Mouse (Mus musculus): ENCODE measurements around the gene Hspb8. TPM values are rescaled to one million over a fixed set of nuclear protein-coding genes. Genes with fewer than 3 reads are reported as not detected.

Gene Hspb8
- total RNA-seq (2015; ENCODE audit: low replicate concordance) (not detected in 2 replicates), total RNA-seq (2017; ENCODE audit: low replicate concordance) (not detected in 2 replicates)

DNA sequence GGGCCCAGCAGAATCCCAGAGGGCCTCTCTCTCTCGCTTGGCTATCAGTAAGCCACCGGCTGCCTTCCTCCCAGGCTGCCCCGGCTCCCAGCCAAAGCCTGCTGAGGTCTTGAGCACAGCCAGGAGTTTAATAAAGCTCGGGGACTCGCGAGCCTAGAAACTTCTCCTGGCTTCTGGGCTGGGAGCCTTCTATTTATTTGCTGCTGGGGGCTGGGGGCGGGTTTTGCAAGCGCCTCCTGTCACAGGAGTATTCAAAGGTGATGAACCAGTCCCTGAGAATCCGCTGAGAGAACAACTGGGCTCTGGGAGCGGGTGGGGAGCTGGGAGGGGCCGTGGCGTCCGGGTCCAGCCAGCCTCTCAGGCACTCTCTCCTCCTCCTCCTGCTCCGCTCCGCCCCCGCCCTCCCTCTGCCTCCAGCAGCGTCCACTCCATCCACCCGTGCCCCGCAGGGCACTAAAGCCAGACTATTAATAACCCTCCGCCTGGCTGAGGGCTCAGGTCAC lies at the start of gene Hspb8:
TSS of gene Hspb8 (minus strand) at position 166 of the 503 bp plus-strand sequence.
- ATAC-seq (replicated peaks; ENCODE audit: low FRiP score, poor library complexity, severe bottlenecking): no peak

DNA sequence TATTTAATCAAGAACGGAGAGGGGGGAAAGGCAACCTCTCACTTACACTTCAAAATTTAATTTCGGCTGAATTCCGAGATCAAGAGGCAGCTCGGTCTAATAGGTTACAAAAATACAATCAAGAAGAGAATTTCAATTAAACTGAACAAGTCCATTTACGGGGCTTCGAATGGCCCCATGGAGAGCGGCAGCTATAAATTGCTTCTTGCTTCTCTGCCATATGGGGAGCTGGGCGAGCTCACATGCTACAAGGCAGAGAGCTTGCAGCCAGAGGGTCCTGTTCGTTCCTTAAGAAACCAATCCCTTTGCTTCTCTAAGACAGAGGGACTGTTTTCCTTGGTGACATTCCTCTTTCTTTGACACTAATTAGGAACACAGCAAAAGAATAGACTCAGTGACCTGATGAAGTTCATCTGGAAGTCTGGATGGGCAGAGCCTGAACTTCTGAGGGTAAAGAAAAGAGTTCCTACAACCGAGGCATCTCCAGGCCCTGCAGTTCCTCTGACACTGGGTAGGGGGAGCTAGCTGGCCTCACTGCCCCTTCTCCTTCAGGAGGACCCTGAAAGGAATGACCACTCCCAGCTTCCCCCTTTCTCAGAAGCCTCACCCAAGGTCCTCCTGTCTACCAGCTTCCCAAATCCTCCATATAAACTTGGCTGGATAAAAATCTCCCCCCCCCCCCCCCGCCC lies 38.8 kb upstream of the Hspb8 start:
- ATAC-seq (replicated peaks; ENCODE audit: low FRiP score, poor library complexity, severe bottlenecking): no peak

- no peak for ATAC-seq (replicated peaks; ENCODE audit: low FRiP score, poor library complexity, severe bottlenecking)
Observed at GRCm38 (mm10) chr5:116459970-116460369, 37.3 kb upstream of the Hspb8 start.

DNA sequence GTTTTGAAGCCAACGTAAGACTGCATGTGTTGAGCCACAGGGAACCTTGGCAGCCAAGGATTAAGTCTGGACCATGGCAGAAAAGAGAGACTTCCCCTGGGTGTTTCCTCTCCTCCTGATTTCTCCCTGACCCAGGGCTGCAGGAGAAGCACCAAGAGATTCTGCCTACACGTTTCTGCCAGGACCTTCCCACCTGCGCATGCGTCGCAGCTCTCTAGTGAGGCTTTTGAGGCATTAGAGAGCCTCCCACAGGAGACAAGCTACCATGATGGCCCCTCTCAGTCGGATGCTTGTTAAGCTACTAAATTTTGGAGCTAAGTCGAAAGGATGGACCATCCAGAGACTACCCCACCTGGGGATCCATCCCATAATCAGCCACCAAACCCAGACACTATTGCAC lies 35.1 kb upstream of the Hspb8 start:
- ATAC-seq (replicated peaks; ENCODE audit: low FRiP score, poor library complexity, severe bottlenecking): no peak

DNA sequence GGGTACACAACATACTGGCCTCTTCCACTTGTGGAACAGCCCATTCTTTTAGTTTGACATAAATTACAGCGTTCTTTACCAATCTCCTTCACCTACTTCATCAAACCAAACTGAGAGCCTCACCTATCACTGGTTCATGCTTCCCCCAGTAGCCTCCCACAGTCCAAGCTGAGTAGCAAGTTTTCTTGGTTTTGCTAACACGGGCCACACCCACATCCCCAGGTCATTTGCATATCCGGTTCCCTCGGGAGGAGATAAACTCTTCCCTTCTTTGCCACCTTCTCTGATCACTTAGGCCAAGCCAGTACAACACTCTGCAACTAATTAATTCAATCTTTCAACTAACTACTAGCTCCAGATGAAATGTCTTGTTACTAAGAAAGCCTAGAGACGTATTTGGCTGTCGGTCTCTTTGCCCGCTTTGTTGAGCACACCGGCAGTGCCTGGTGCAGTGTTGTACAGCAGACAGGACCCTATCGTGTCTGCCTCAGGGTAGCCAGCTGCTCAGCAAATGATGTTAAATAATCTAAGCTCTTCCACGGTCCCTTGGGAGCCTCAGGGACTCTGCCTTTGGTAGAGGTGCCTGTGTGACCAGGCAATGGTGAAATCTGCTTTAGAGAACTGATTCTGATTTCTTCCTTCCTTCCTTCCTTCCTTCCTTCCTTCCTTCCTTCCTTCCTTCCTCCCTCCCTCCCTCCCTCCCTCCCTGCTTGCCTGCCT lies 34.3 kb upstream of the Hspb8 start:
- no peak for ATAC-seq (replicated peaks; ENCODE audit: low FRiP score, poor library complexity, severe bottlenecking)

DNA sequence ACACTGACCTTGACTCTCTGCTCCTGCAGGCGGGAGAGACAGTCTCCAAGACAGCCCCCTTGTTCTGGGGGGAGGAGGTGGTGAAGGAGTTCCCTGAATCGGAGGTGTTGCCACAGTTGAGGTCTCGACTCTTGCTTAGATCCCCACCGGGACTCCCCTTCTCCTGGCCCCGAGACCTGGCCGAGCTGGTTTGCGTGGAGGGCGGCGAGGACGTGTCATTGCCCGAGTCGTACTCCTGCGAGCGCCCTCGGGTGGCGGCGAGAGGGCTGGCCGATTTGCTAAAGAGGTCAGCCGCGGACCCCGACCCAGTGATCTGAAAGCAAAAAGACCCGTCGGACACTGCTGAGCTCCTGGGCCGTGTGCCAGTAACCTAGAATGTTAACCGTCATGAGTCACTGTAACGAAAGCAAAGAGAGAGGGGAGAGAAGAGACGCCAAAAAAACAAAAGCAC lies 30.8 kb upstream of the Hspb8 start:
- ATAC-seq (replicated peaks; ENCODE audit: low FRiP score, poor library complexity, severe bottlenecking): no peak

GRCm38 (mm10) chr5:116450901-116451300 lies 28.2 kb upstream of the Hspb8 start:
- no peak for ATAC-seq (replicated peaks; ENCODE audit: low FRiP score, poor library complexity, severe bottlenecking)

DNA sequence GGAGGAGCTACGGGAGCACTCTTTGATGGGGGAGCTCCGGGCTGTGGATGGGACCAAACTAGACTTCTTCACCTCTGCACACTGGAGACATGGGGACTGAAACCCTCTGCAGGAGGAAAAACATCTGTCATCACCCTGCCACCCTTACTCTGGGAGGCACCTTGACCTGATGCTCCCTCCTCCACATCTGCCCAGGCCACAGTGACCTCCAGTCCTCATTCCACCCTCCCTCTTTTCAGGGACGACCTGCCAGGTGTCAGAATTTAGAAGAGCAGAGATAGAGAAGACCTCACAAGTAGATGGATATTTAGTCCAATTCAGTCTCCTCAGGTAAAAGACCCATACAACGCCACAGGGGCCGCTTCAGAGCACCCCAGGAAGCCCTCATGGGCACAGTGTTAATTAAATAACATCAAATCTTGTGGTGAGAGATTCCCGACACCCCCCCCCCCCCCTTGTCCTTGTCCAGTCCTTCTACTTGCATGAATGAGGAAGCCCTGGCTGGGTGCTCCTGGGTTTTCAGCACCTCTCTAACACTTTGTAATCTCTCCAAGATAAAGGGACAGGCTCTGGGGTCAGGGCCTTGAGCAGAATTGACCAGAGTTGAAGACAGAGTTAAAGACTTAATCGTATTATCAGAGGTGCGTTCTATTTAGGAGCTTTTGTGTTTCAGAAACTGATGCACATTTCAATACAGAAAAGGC lies 27.0 kb upstream of the Hspb8 start:
- no peak for ATAC-seq (replicated peaks; ENCODE audit: low FRiP score, poor library complexity, severe bottlenecking)

DNA sequence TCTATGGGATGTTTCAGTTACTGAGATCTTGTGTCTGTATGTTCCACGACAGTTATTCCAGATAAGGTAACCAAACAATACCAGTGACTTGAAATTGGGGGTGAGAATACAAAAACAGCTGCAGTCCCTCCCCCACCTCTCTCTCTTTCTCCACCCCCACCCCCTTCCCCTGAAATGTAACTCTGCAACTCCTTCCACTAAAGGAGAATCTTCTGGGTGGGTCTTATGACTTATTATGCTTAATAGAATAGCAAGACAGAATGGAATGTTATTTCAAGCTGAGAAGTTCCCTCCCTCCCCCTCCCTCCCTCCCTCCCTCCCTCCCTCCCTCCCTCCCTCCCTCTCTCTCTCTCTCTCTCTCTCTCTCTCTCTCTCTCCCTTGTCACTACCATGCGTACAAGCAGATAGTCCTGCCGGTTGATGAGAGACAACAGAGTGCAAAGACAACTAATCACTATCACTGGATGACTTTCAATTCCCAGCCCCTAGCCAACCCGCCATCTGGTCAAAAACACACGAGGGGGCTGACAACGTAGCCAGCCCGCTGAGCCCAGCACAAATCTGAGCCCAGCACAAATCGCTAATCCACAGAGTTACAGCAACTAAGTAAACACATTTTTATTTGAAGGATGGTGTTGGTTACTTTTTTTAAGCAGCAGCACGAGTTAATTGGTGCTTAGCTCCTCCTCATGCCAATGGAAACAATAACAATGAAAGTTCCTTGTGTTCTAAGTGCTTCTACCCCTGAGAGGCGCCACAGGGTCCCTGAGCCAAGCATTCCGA lies 25.9 kb upstream of the Hspb8 start:
- ATAC-seq (replicated peaks; ENCODE audit: low FRiP score, poor library complexity, severe bottlenecking): no peak

- no peak for ATAC-seq (replicated peaks; ENCODE audit: low FRiP score, poor library complexity, severe bottlenecking)
Observed at GRCm38 (mm10) chr5:116447821-116448350, 25.2 kb upstream of the Hspb8 start.

DNA sequence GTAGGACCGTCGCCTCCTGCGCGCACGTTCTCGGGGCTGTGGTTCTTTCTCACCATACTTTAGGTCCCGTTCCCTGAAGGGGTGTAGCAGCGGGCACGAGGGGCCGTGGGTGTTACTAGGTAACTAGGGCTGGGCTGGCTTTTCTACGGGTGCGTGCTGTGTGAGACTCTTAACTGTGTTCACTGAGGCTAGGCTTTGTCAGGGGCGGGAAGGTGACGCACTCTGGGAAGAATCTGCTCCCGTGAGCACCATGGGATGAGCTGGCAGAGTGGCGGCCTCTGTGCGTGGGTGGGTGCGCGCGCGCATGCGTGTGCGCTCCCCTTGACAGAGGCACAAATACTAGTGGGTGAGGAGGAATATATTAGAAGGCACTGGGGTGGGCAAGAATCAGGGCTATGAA lies 23.9 kb upstream of the Hspb8 start:
- no peak for ATAC-seq (replicated peaks; ENCODE audit: low FRiP score, poor library complexity, severe bottlenecking)

- ATAC-seq (replicated peaks; ENCODE audit: low FRiP score, poor library complexity, severe bottlenecking): no peak
Observed at GRCm38 (mm10) chr5:116445634-116446367, 23.1 kb upstream of the Hspb8 start.

GRCm38 (mm10) chr5:116444517-116444916 lies 21.9 kb upstream of the Hspb8 start:
- no peak for ATAC-seq (replicated peaks; ENCODE audit: low FRiP score, poor library complexity, severe bottlenecking)

- no peak for ATAC-seq (replicated peaks; ENCODE audit: low FRiP score, poor library complexity, severe bottlenecking)
Observed at GRCm38 (mm10) chr5:116443459-116443940, 20.8 kb upstream of the Hspb8 start.

DNA sequence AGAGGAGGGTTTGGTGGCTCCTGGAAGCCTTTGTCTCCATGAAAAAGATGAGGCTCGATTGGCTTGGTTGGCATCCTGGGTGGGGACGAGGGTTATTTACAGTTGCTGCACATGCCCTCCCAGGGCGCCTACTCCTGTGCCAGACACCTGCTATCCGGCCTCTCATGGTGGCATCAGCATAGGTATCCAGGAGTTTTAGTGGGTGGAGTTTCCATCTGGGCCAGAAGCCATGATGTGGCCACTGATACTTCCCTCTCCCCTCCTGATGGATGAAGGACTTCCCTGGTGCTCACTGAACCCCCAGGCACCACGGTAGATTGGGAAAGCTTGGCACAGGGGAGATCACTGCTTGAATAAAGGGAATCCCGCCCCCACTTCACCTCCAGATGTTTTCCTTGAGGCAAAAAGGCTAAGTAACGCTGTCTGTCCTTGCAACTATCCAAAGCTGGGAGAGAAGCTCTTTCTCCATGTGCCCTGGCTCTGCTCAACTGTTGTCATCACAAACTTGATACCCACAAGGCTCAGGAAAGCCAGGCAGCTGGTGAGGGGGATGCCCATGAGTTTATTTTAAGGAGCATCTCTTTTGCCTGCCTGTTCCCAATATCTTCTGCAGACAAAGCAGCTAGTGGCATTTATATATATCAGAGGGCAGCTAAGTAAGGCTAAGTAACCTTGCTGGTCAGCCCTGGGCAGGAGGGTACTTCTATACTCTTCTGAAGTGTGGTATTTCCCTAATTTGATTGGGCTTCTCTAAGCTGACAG lies 20.2 kb upstream of the Hspb8 start:
- no peak for ATAC-seq (replicated peaks; ENCODE audit: low FRiP score, poor library complexity, severe bottlenecking)

DNA sequence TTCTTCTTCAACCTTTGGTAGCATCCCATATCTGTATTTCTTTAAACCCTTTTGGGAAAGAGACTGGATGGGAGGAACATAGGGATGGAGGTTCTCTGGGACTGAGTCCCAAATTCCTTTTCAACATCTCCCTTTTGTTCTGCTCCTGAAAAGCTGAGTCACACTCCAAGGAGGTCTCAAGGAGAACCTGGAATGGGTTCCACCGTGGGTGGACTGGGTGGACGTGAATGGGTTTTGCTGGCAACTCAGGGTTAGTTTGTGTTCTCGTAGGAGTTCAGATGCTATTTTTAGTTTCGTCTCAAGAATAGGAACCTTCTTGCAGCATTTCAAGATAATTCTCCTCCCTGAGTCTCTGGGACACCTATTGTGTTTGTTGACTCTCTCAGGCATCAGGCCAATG lies 17.6 kb upstream of the Hspb8 start:
- no peak for ATAC-seq (replicated peaks; ENCODE audit: low FRiP score, poor library complexity, severe bottlenecking)

GRCm38 (mm10) chr5:116438328-116438727 lies 15.7 kb upstream of the Hspb8 start:
- ATAC-seq (replicated peaks; ENCODE audit: low FRiP score, poor library complexity, severe bottlenecking): no peak

DNA sequence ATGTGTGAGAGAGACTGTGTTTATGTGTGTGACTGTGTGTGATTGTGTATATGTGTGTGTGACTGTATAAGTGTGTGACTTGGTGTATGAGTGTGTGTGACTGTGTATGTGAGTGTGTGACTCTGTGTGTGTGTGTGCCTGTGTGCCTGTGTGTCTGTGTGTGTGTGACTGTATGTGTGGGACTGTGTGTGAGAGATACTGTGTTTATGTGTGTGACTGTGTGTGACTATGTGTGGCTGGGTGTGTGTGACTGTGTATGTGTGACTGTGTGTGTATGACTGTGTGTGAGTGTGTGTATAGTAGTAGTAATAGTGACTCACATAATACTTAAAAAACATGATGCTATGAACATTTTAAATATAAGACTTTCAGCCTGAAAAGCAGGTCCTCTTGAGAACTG lies 13.5 kb upstream of the Hspb8 start:
- ATAC-seq (replicated peaks; ENCODE audit: low FRiP score, poor library complexity, severe bottlenecking): no peak
